Mouse (Mus musculus) hindbrain, embryonic 11.5 days (tissue): ENCODE measurements around the gene Irf2bp2. TPM values are rescaled to one million over a fixed set of nuclear protein-coding genes. Genes with fewer than 3 reads are reported as not detected.

ENCODE experiments used
- polyA plus RNA-seq: library from polyadenylated mRNA; unstranded; fragments of >200 nt; fragmentation: Nextera tagmentation; extraction: Ambion mirVana; gene quantifications from 2 replicates; pipeline ENCODE4 v1.2.1, GENCODE M21; 2014

Gene Irf2bp2
- polyA plus RNA-seq, 1 experiment from 2014 or later: 5.5 TPM

Other genes starting within 250 kb of the Irf2bp2 start
- gene Coa6, start 171.5 kb downstream of the Irf2bp2 start, polyA plus RNA-seq: 46.8 and 50.7 TPM in 2 replicates
- 2.3 and 2.4 TPM in 2 replicates for gene Tarbp1, start 118.9 kb downstream of the Irf2bp2 start, polyA plus RNA-seq